Mouse (Mus musculus): ENCODE data around the gene Brd7. TPM values are rescaled to one million over a fixed set of nuclear protein-coding genes. Genes with fewer than 3 reads are reported as not detected.

The Brd7 gene
- polyA plus RNA-seq, 1 experiment from 2014 or later = 88.9 TPM

DNA sequence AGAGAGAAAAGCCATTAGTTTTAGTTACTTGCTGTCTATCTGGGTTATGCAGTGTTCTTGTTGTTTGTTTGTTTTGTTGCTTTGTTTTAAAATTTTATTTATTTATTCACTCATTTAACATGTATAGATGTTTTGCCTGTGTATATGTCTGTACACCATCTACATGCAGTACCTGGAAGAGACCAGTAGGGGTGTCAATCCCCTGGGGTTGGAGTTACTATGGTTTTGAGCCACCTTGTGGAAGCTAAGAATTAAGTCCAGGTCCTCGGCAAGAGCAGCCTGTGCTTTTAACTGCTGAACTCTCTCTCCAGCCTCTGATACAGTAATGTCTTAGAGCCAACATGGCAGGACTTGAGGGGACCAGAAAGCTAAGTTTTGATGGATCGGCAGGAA, 21.2 kb upstream of the Brd7 start:
- WGBS = 89% methylated on average over 2 of the region's 2 CpGs
- no peaks in the 10 kb centered on the region for H3K27me3 ChIP-seq (ENCODE audit: control insufficient read depth, insufficient read depth, low read length)
- ATAC-seq (ENCODE audit: low FRiP score, low TSS enrichment) = no peak
- no peaks in the 10 kb centered on the region for H3K9me3 ChIP-seq (ENCODE audit: control insufficient read depth, low read length)
- H3K4me3 ChIP-seq (ENCODE audit: low read length) = no peak overlapping the region
- H3K9ac ChIP-seq (ENCODE audit: low read depth, low read length) = no peak overlapping the region
- H3K4me1 ChIP-seq (ENCODE audit: control insufficient read depth, insufficient read depth, low read length) = no peaks in the 10 kb centered on the region
- no peaks in the 10 kb centered on the region for H3K36me3 ChIP-seq (ENCODE audit: control insufficient read depth, insufficient read depth, low read length)
- no peak overlapping the region for H3K27ac ChIP-seq (ENCODE audit: low read depth, low read length)
- H3K4me2 ChIP-seq (replicated peaks; ENCODE audit: low read depth, low read length) = no peak overlapping the region

DNA sequence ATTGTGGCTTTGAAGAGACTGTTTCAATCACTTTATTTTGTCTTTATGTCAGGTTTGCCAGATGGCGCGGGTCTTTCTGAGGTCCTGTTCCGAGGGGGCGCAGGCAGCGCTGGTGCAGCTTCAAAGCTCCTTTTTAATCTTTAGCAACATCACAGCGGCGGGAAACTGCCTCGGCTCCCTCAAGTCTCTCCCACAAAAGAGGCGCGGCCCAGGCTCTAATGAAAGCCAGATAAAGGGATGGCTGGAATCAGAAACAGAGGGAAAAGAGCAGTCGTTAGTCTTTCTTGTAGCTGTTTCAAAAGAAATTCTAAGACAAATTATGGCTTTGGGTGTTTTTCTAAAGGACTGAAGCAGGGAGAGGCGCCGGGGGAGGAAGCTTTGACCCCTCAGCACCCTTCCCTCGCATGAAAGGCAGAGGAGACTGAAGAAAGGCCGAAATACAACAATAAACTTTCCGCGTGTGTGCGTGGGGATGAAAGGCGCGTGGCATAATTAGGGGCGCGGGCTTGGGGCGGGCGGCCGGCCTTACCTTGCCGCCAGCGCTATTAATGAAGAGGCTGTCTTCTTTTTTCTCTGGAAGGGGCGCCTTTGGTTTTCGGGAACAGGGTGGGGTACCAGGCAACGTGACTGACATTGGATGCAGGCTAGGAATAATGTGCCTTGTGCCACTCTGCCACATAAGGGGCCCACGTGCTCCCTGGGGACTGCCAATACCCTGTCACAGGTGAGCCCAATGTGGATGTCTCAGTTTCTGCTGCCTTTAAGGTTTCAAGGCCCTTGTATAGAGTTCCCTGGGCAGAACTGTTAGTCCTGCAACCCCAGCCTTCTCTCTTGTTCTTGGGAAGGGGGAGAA, 20.5 kb upstream of the Brd7 start:
- Histone ChIP-seq H3K36me3 (ENCODE audit: control insufficient read depth, insufficient read depth, low read length) (no peaks in the 10 kb centered on the region), H3K4me2 (replicated peaks; ENCODE audit: low read depth, low read length) (no peak overlapping the region), H3K4me1 (ENCODE audit: control insufficient read depth, insufficient read depth, low read length) (no peaks in the 10 kb centered on the region), H3K27me3 (ENCODE audit: control insufficient read depth, insufficient read depth, low read length) (no peaks in the 10 kb centered on the region), H3K27ac (ENCODE audit: low read depth, low read length) (no peak overlapping the region; the same call in 1 of the 2 replicates), H3K9ac (ENCODE audit: low read depth, low read length) (peak overlapping the region; percentile 4; the same call in 1 of the 2 replicates), H3K4me3 (ENCODE audit: low read length) (no peak overlapping the region), H3K9me3 (ENCODE audit: control insufficient read depth, low read length) (no peaks in the 10 kb centered on the region)
- ATAC-seq (ENCODE audit: low FRiP score, low TSS enrichment) = no peak
- 59% methylated on average over 31 of the region's 31 CpGs for WGBS

DNA sequence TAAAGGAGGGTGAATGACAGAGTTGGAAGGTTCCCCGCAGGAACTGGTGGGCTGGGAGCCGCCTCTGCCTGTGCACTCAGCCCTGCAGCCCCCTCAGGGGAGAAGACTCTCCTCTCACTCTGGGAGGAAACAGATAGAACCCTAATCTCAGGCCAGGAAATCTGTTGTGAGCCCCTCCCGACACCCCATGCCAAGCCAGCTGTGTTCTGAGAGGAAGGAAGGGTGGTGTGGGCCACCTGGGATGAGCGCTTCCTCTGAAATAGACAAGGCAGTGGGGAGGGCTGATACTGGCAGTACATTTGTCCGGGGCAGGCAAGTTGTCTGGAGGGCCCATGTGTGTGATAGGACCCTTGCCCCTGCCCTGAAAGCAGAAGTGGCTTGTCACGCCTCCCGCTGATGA, 18.5 kb upstream of the Brd7 start:
- ATAC-seq (ENCODE audit: low FRiP score, low TSS enrichment) = no peak
- Histone ChIP-seq H3K9me3 (ENCODE audit: control insufficient read depth, low read length) (no peaks in the 10 kb centered on the region), H3K4me1 (ENCODE audit: control insufficient read depth, insufficient read depth, low read length) (0 out of 2 replicates have a peak, but pooled peaks cover 6% of the 10 kb centered on the region), H3K9ac (ENCODE audit: low read depth, low read length) (no peak overlapping the region), H3K4me3 (ENCODE audit: low read length) (no peak overlapping the region), H3K27ac (ENCODE audit: low read depth, low read length) (no peak overlapping the region), H3K27me3 (ENCODE audit: control insufficient read depth, insufficient read depth, low read length) (no peaks in the 10 kb centered on the region), H3K36me3 (ENCODE audit: control insufficient read depth, insufficient read depth, low read length) (no peaks in the 10 kb centered on the region), H3K4me2 (replicated peaks; ENCODE audit: low read depth, low read length) (no peak overlapping the region)
- WGBS = 75% methylated on average over 7 of the region's 7 CpGs

DNA sequence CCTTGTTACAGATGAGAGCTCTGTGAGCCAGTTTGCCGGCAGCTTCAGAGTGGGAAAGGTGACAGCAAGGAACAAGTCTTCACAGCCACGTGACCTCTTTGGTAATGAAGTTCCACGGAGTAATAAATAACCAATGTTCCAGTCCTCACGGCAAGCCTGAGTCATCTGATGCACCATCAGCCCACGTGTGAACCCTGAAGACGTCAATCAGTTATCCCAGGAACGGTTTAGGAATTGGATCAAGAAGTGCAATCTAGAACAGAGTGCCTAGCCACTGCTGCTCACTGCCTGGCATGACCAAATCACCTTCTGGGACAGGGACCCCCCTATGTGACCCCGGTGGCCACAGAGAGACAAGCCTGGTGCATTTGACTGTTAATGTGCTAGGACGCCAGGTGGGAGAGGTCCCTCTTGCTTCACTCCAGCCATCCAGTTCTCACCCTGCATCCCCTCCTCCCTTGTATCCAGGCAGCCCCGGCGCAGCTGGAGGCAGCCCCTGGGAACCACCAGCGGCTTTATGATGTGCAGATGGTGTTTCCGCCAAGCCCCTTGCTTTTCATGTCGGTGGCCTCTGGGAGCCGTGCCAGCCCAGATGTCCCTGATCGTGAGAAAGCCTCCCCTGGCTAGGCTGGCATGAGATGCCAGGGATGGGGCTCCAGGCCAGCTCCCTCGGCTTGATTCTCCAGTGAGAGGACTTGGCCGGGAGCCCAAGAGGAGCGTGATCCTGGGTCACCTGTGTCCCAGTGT, 15.0 kb upstream of the Brd7 start:
- H3K27ac ChIP-seq (ENCODE audit: low read depth, low read length) = no peak overlapping the region
- H3K9ac ChIP-seq (ENCODE audit: low read depth, low read length) = no peak overlapping the region
- no peaks in the 10 kb centered on the region for H3K27me3 ChIP-seq (ENCODE audit: control insufficient read depth, insufficient read depth, low read length)
- ATAC-seq (ENCODE audit: low FRiP score, low TSS enrichment) = 0 out of 2 replicates have a peak, but pooled peaks have one; percentile 55
- no peak overlapping the region for H3K4me3 ChIP-seq (ENCODE audit: low read length)
- H3K36me3 ChIP-seq (ENCODE audit: control insufficient read depth, insufficient read depth, low read length) = no peaks in the 10 kb centered on the region
- H3K4me2 ChIP-seq (replicated peaks; ENCODE audit: low read depth, low read length) = no peak overlapping the region
- H3K4me1 ChIP-seq (ENCODE audit: control insufficient read depth, insufficient read depth, low read length) = 0 out of 2 replicates have a peak, but pooled peaks cover 6% of the 10 kb centered on the region
- no peaks in the 10 kb centered on the region for H3K9me3 ChIP-seq (ENCODE audit: control insufficient read depth, low read length)
- WGBS = 23% methylated on average over 19 of the region's 19 CpGs

DNA sequence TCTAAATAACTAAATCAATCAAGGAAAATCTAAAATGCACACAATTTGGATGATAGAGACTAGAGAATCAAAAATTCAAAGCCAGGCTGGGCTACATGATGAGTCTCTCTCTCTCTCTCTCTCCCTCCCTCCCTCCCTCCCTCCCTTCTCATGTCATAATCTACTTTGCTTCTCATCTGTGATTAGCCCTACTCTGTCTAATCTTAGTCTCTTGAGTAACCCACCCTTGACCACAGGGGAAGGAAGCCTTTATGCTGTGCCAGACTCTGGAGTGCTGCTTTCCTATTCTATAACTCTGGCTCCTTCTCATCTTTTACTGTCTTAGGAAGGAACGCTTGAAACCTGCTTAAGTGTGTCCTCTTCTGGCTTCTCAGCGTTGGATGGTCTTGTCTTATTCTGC, 9.5 kb upstream of the Brd7 start:
- Histone ChIP-seq H3K36me3 (ENCODE audit: control insufficient read depth, insufficient read depth, low read length) (no peaks in the 10 kb centered on the region), H3K4me2 (replicated peaks; ENCODE audit: low read depth, low read length) (no peak overlapping the region), H3K4me3 (ENCODE audit: low read length) (no peak overlapping the region), H3K27ac (ENCODE audit: low read depth, low read length) (no peak overlapping the region), H3K9me3 (ENCODE audit: control insufficient read depth, low read length) (no peaks in the 10 kb centered on the region), H3K27me3 (ENCODE audit: control insufficient read depth, insufficient read depth, low read length) (no peaks in the 10 kb centered on the region), H3K4me1 (ENCODE audit: control insufficient read depth, insufficient read depth, low read length) (0 out of 2 replicates have a peak, but pooled peaks cover 3% of the 10 kb centered on the region), H3K9ac (ENCODE audit: low read depth, low read length) (no peak overlapping the region)
- WGBS = 81% methylated on average over 2 of the region's 2 CpGs
- no peak for ATAC-seq (ENCODE audit: low FRiP score, low TSS enrichment)

GRCm38 (mm10) chr8:88369805-88370204, 7.8 kb upstream of the Brd7 start:
- 0 out of 2 replicates have a peak, but pooled peaks cover 3% of the 10 kb centered on the region for H3K4me1 ChIP-seq (ENCODE audit: control insufficient read depth, insufficient read depth, low read length)
- H3K9ac ChIP-seq (ENCODE audit: low read depth, low read length) = no peak overlapping the region
- H3K27me3 ChIP-seq (ENCODE audit: control insufficient read depth, insufficient read depth, low read length) = no peaks in the 10 kb centered on the region
- no peak overlapping the region for H3K27ac ChIP-seq (ENCODE audit: low read depth, low read length)
- no peaks in the 10 kb centered on the region for H3K9me3 ChIP-seq (ENCODE audit: control insufficient read depth, low read length)
- no peak overlapping the region for H3K4me2 ChIP-seq (replicated peaks; ENCODE audit: low read depth, low read length)
- no peak for ATAC-seq (ENCODE audit: low FRiP score, low TSS enrichment)
- no peaks in the 10 kb centered on the region for H3K36me3 ChIP-seq (ENCODE audit: control insufficient read depth, insufficient read depth, low read length)
- H3K4me3 ChIP-seq (ENCODE audit: low read length) = no peak overlapping the region
- 50% methylated on average over 3 of the region's 3 CpGs for WGBS

DNA sequence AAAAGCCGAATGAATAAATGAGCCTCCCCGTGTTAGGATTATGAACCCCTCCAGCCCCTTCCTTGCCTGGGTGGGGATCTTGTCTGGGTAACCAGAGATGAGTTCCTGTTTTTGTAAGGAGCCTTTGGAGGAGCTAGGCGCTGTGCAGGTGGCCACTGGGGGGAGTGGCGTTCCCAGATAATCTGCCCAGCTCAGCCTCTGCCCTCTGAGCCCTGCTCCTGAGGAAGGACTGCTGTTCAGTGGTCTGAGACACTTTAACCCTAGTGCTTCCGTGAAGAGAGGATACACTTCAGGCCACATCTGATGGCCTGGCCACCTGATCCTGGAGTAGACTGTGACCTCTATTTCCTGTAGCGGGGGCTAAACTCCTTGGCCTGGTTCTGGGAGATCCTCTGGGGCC, 7.2 kb upstream of the Brd7 start:
- H3K9me3 ChIP-seq (ENCODE audit: control insufficient read depth, low read length) = no peaks in the 10 kb centered on the region
- 10% methylated on average over 6 of the region's 6 CpGs for WGBS
- H3K4me2 ChIP-seq (replicated peaks; ENCODE audit: low read depth, low read length) = no peak overlapping the region
- H3K4me1 ChIP-seq (ENCODE audit: control insufficient read depth, insufficient read depth, low read length) = 0 out of 2 replicates have a peak, but pooled peaks cover 3% of the 10 kb centered on the region
- H3K27me3 ChIP-seq (ENCODE audit: control insufficient read depth, insufficient read depth, low read length) = no peaks in the 10 kb centered on the region
- peak; percentile 92 for ATAC-seq (ENCODE audit: low FRiP score, low TSS enrichment)
- no peak overlapping the region for H3K27ac ChIP-seq (ENCODE audit: low read depth, low read length)
- H3K36me3 ChIP-seq (ENCODE audit: control insufficient read depth, insufficient read depth, low read length) = no peaks in the 10 kb centered on the region
- H3K9ac ChIP-seq (ENCODE audit: low read depth, low read length) = no peak overlapping the region
- H3K4me3 ChIP-seq (ENCODE audit: low read length) = no peak overlapping the region

DNA sequence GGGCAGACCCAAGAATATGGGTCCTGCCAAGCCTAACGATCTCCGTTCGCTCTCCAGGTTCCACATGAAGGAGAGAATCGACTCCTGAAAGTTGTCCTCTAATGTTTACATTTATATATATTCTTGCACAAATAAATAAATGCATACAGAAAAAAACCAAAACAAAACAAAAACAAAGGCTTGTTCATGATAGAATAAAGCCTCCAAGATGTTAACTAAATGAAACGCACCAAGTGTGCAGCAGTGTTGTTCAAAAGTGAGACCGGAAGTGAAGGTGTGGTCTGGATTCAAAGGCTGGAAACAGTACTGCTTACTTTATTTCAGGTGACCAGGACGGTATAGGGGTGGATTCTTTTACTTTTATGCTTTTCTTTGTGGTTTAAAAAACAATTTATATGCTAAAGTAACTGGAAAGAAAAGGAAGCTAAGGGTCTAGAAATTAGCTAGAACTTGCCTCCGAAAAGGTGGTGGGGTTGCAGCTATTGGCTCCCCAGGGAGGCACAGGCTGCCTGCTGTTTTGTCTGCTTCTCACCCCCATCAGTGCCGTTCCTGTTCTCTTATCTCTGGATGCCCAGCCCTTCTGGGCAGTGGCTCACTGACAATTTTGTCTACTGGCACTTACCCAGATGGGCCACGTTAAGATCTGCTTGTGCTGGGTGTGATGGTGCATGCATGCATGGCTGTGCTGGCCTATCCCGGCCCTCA, 604 bp upstream of the Brd7 start:
- Histone ChIP-seq H3K4me2 (replicated peaks; ENCODE audit: low read depth, low read length) (peak overlapping the region; percentile 84), H3K36me3 (ENCODE audit: control insufficient read depth, insufficient read depth, low read length) (peaks cover 16% of the 10 kb centered on the region), H3K9ac (ENCODE audit: low read depth, low read length) (peak overlapping the region; percentile 97; the same call in 1 of the 2 replicates), H3K4me1 (ENCODE audit: control insufficient read depth, insufficient read depth, low read length) (peaks cover 7% of the 10 kb centered on the region; the same call in 1 of the 2 replicates), H3K9me3 (ENCODE audit: control insufficient read depth, low read length) (peaks cover 4% of the 10 kb centered on the region; the same call in 1 of the 2 replicates), H3K27me3 (ENCODE audit: control insufficient read depth, insufficient read depth, low read length) (no peaks in the 10 kb centered on the region), H3K27ac (ENCODE audit: low read depth, low read length) (no peak overlapping the region), H3K4me3 (ENCODE audit: low read length) (peak overlapping the region; percentile 98)
- no peak for ATAC-seq (ENCODE audit: low FRiP score, low TSS enrichment)
- 33% methylated on average over 11 of the region's 11 CpGs for WGBS
